Mouse (Mus musculus): ENCODE measurements at regions not wholly inside any gene's neighbourhood (a gene's known extent, or its start where the extent isn't known, plus 50 kb on each side); places are given as distances from the start of the nearest gene placed in this dataset.

DNA sequence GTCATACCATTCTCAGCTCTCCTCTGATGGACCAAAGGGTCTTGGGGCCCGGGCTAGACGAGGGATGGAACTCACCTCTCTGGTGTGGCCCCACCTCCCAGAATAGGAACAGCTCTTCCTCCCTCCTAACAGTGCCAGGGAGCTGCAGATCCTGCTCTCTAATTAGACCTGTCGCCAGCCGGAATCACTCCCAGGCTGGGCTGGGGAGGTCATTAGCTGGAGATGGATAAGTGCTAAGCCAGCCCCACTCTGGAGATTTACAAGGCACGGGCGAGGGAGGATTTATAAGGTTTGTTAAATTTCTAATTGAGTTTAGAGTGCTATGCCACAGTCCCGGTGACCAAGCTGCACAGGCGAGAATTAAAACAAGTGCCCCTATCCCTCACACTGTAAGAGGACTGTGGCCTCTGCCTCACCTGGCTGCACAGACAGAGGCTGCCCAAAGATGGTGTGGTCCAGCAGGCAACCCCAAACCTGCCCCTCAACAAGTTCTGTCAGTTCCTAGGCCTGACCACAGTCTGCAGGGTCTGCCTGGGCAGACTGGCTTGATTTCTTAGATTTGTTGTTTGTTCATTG is 63.6 kb upstream of the Csf3r start:
- DNase-seq (ENCODE audit: low spot score) (peak; percentile 55), ATAC-seq (ENCODE audit: insufficient number of reproducible peaks, low FRiP score, low TSS enrichment, low read depth) (no peak)
- Histone ChIP-seq H3K27ac (replicated peaks; ENCODE audit: low read depth, low read length) (no peak overlapping the region), H3K27me3 (ENCODE audit: control insufficient read depth, insufficient read depth, low read length) (no peaks in the 10 kb centered on the region), H3K9me3 (ENCODE audit: control insufficient read depth, low read length) (no peaks in the 10 kb centered on the region), H3K9ac (ENCODE audit: low read length) (no peak overlapping the region), H3K4me1 (ENCODE audit: control insufficient read depth, insufficient read depth, low read length) (peaks cover 9% of the 10 kb centered on the region), H3K4me3 (ENCODE audit: low read depth, low read length) (no peak overlapping the region), H3K36me3 (ENCODE audit: control insufficient read depth, insufficient read depth, low read length) (no peaks in the 10 kb centered on the region), H3K4me2 (ENCODE audit: low read depth, severe bottlenecking) (no peak overlapping the region)
- WGBS = 8% methylated on average over 8 of the region's 8 CpGs

DNA sequence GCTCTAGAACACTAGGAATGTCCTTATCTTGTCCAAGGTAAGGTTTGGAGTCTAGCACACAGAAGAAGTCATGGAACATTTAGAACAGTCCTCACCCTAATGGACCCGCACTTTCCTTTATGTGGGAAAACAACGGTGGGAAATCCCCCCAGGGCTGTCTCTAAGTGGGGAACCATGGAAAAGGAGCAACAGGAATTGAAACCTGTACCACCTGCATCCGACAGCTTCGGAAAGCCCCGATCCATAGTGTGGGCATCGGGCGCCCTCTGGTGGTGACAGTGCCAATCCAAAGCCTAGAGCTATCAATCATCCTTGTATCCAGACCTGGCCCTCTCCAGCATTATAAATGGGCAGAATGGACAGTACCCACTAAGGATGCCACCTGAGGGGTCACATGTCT is 61.7 kb upstream of the Csf3r start:
- no peaks in the 10 kb centered on the region for H3K36me3 ChIP-seq (ENCODE audit: control insufficient read depth, insufficient read depth, low read length)
- H3K4me1 ChIP-seq (ENCODE audit: control insufficient read depth, insufficient read depth, low read length) = peaks cover 9% of the 10 kb centered on the region
- DNase-seq (ENCODE audit: low spot score) (peak; percentile 91), ATAC-seq (ENCODE audit: insufficient number of reproducible peaks, low FRiP score, low TSS enrichment, low read depth) (no peak)
- H3K9ac ChIP-seq (ENCODE audit: low read length) = no peak overlapping the region
- no peak overlapping the region for H3K27ac ChIP-seq (replicated peaks; ENCODE audit: low read depth, low read length)
- H3K4me3 ChIP-seq (ENCODE audit: low read depth, low read length) = no peak overlapping the region
- H3K9me3 ChIP-seq (ENCODE audit: control insufficient read depth, low read length) = no peaks in the 10 kb centered on the region
- WGBS = 10% methylated on average over 7 of the region's 7 CpGs
- H3K27me3 ChIP-seq (ENCODE audit: control insufficient read depth, insufficient read depth, low read length) = no peaks in the 10 kb centered on the region
- no peak overlapping the region for H3K4me2 ChIP-seq (ENCODE audit: low read depth, severe bottlenecking)

Measured in limb, embryonic 11.5 days (tissue).